Mouse (Mus musculus): ENCODE measurements around the gene Homer3. TPM values are rescaled to one million over a fixed set of nuclear protein-coding genes. Genes with fewer than 3 reads are reported as not detected.

The Homer3 gene
- polyA plus RNA-seq, 1 experiment from 2014 or later: 50.0 TPM

DNA sequence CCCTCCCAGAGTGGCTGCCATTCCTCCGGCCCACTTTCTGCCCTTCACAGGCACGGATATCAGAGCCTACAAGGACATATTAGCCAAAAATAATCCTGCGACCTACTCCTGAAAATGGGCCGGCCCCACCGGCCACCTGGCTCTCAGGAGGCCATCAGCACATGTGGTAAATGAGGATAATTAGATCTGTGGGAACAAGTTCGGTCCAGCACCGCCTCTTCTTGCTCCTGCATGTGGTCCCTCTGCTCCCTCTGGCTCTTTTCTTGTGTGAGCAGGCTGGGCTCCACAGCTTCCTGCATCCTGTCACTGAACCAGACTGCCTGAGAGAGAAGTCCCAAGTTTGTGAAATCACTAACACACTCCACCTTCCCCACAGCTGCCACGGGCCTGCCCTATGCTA is 3.4 kb upstream of the Homer3 start:
- ATAC-seq (replicated peaks; ENCODE audit: low FRiP score, low read depth) (no peak), DNase-seq (ENCODE audit: low spot score) (no peak)
- Histone ChIP-seq H3K27ac (0 out of 2 replicates have a peak overlapping the region, but pooled peaks have one; percentile 25), H3K27me3 (ENCODE audit: insufficient read depth, low read length) (no peaks in the 10 kb centered on the region), H3K9ac (ENCODE audit: low read depth, low read length) (no peak overlapping the region), H3K36me3 (ENCODE audit: insufficient read depth, low read length) (no peaks in the 10 kb centered on the region), H3K4me1 (replicated peaks; ENCODE audit: insufficient read depth, low read length) (peaks cover 9% of the 10 kb centered on the region), H3K4me2 (ENCODE audit: low read length) (no peak overlapping the region), H3K9me3 (replicated peaks; ENCODE audit: low read length) (no peaks in the 10 kb centered on the region), H3K4me3 (replicated peaks; ENCODE audit: low read depth, low read length) (no peak overlapping the region)
- no peak for TF ChIP-seq CTCF (IDR thresholded peaks at IDR 0.05; ENCODE audit: low read depth)
- 58% methylated on average over 8 of the region's 8 CpGs for WGBS

- Histone ChIP-seq H3K36me3 (ENCODE audit: insufficient read depth, low read length) (peaks cover 7% of the 10 kb centered on the region; the same call in 1 of the 2 replicates), H3K27ac (peak overlapping the region; percentile 42; the same call in 1 of the 2 replicates), H3K9ac (ENCODE audit: low read depth, low read length) (no peak overlapping the region), H3K27me3 (ENCODE audit: insufficient read depth, low read length) (no peaks in the 10 kb centered on the region), H3K4me2 (ENCODE audit: low read length) (no peak overlapping the region), H3K4me3 (replicated peaks; ENCODE audit: low read depth, low read length) (no peak overlapping the region), H3K9me3 (replicated peaks; ENCODE audit: low read length) (no peaks in the 10 kb centered on the region), H3K4me1 (replicated peaks; ENCODE audit: insufficient read depth, low read length) (peaks cover 9% of the 10 kb centered on the region)
- no peak for DNase-seq (ENCODE audit: low spot score)
- no peak for ATAC-seq (replicated peaks; ENCODE audit: low FRiP score, low read depth)
- 37% methylated on average over 3 of the region's 3 CpGs for WGBS
- TF ChIP-seq CTCF (IDR thresholded peaks at IDR 0.05; ENCODE audit: low read depth): no peak
These were observed 1.6 kb upstream of the Homer3 start for GRCm38 (mm10) chr8:70281001-70281400.

- H3K9me3 ChIP-seq (replicated peaks; ENCODE audit: low read length): no peaks in the 10 kb centered on the region
- ATAC-seq (replicated peaks; ENCODE audit: low FRiP score, low read depth) (peak; percentile 49), DNase-seq (ENCODE audit: low spot score) (no peak)
- TF ChIP-seq CTCF (IDR thresholded peaks at IDR 0.05; ENCODE audit: low read depth): no peak
- peak overlapping the region; percentile 86 for H3K4me2 ChIP-seq (ENCODE audit: low read length)
- H3K36me3 ChIP-seq (ENCODE audit: insufficient read depth, low read length): peaks cover 21% of the 10 kb centered on the region
- H3K9ac ChIP-seq (ENCODE audit: low read depth, low read length): peak overlapping the region; percentile 91
- 2% methylated on average over 51 of the region's 55 CpGs for WGBS
- H3K4me1 ChIP-seq (replicated peaks; ENCODE audit: insufficient read depth, low read length): peaks cover 9% of the 10 kb centered on the region
- H3K27ac ChIP-seq: peak overlapping the region; percentile 86
- peak overlapping the region; percentile 87 for H3K4me3 ChIP-seq (replicated peaks; ENCODE audit: low read depth, low read length)
- H3K27me3 ChIP-seq (ENCODE audit: insufficient read depth, low read length): no peaks in the 10 kb centered on the region
These were observed 780 bp downstream of the Homer3 start for GRCm38 (mm10) chr8:70283136-70284077.

- Histone ChIP-seq H3K9me3 (replicated peaks; ENCODE audit: low read length) (no peaks in the 10 kb centered on the region), H3K36me3 (ENCODE audit: insufficient read depth, low read length) (peaks cover 24% of the 10 kb centered on the region), H3K9ac (ENCODE audit: low read depth, low read length) (0 out of 2 replicates have a peak overlapping the region, but pooled peaks have one; percentile 4), H3K4me2 (ENCODE audit: low read length) (peak overlapping the region; percentile 86), H3K27me3 (ENCODE audit: insufficient read depth, low read length) (no peaks in the 10 kb centered on the region), H3K27ac (no peak overlapping the region), H3K4me1 (replicated peaks; ENCODE audit: insufficient read depth, low read length) (peaks cover 9% of the 10 kb centered on the region), H3K4me3 (replicated peaks; ENCODE audit: low read depth, low read length) (no peak overlapping the region)
- no peak for TF ChIP-seq CTCF (IDR thresholded peaks at IDR 0.05; ENCODE audit: low read depth)
- DNase-seq (ENCODE audit: low spot score): no peak
- no peak for ATAC-seq (replicated peaks; ENCODE audit: low FRiP score, low read depth)
- WGBS: 49% methylated on average over 5 of the region's 5 CpGs
These were observed 1.8 kb downstream of the Homer3 start for GRCm38 (mm10) chr8:70284421-70284820.

- peaks cover 30% of the 10 kb centered on the region for H3K36me3 ChIP-seq (ENCODE audit: insufficient read depth, low read length)
- TF ChIP-seq CTCF (IDR thresholded peaks at IDR 0.05; ENCODE audit: low read depth): no peak
- ATAC-seq (replicated peaks; ENCODE audit: low FRiP score, low read depth): no peak
These were observed 2.7 kb downstream of the Homer3 start for GRCm38 (mm10) chr8:70285304-70285703.

GRCm38 (mm10) chr8:70286737-70287136 is 4.1 kb downstream of the Homer3 start:
- peaks cover 39% of the 10 kb centered on the region for H3K36me3 ChIP-seq (ENCODE audit: insufficient read depth, low read length)
- ATAC-seq (replicated peaks; ENCODE audit: low FRiP score, low read depth): no peak
- 92% methylated on average over 8 of the region's 8 CpGs for WGBS

More at GRCm38 (mm10) chr8:70285304-70285703, 2.7 kb downstream of the Homer3 start:
- Histone ChIP-seq H3K4me3 (replicated peaks; ENCODE audit: low read depth, low read length) (no peak overlapping the region), H3K4me1 (replicated peaks; ENCODE audit: insufficient read depth, low read length) (peaks cover 9% of the 10 kb centered on the region), H3K9ac (ENCODE audit: low read depth, low read length) (no peak overlapping the region), H3K27ac (no peak overlapping the region), H3K9me3 (replicated peaks; ENCODE audit: low read length) (no peaks in the 10 kb centered on the region), H3K27me3 (ENCODE audit: insufficient read depth, low read length) (no peaks in the 10 kb centered on the region), H3K4me2 (ENCODE audit: low read length) (no peak overlapping the region)
- DNase-seq (ENCODE audit: low spot score): no peak
- 95% methylated on average over 15 of the region's 15 CpGs for WGBS

More at GRCm38 (mm10) chr8:70286737-70287136, 4.1 kb downstream of the Homer3 start:
- Histone ChIP-seq H3K27ac (no peak overlapping the region), H3K9ac (ENCODE audit: low read depth, low read length) (no peak overlapping the region), H3K4me1 (replicated peaks; ENCODE audit: insufficient read depth, low read length) (peaks cover 9% of the 10 kb centered on the region), H3K27me3 (ENCODE audit: insufficient read depth, low read length) (no peaks in the 10 kb centered on the region), H3K4me3 (replicated peaks; ENCODE audit: low read depth, low read length) (no peak overlapping the region), H3K9me3 (replicated peaks; ENCODE audit: low read length) (no peaks in the 10 kb centered on the region), H3K4me2 (ENCODE audit: low read length) (no peak overlapping the region)
- TF ChIP-seq CTCF (IDR thresholded peaks at IDR 0.05; ENCODE audit: low read depth): peak; percentile 49
- DNase-seq (ENCODE audit: low spot score): no peak

Measured in kidney, postnatal 0 days (tissue).